Mouse (Mus musculus) gastrocnemius, postnatal 14 days (tissue): ENCODE results near the gene Rsph3b. TPM values are rescaled to one million over a fixed set of nuclear protein-coding genes. Genes with fewer than 3 reads are reported as not detected.
"Not testable (repeated sequence)": the region's sequence is repeated elsewhere in the genome, so short reads cannot be mapped to it uniquely, and the experiment has no call there.

Source experiments
- DNase-seq: peaks from one replicate; pipeline ENCODE4 v3.0.0; 2021; ENCODE audit warnings: mixed read lengths
- intact Hi-C: fragments of 180-260 bp; cut with DNase I; formaldehyde crosslinking; loops from one replicate; pipeline ENCODE4 v1.15.1; 2025; ENCODE audit warnings: low total_unique reads
- long read RNA-seq, 2 experiments: library from polyadenylated mRNA; stranded (forward); transcript quantifications; one replicate each; pipeline ENCODE4 v2.0.0; 2021
- total RNA-seq, 2 experiments: library from RNA; stranded (reverse); gene quantifications; 2 replicates each; pipeline ENCODE4 v1.2.3; 2021

Gene Rsph3b
- total RNA-seq, result 10 to 100 TPM; 19.1 to 20.5 TPM
- long read RNA-seq, experiment 1, transcript Rsph3b-202 (8 exons, 2,243 nt), result major isoform, 15 of 15 reads
- long read RNA-seq, experiment 1, partial matches to known transcripts, result 0 of 15 reads
- long read RNA-seq, experiment 1, other reads (novel, unspliced or antisense), result 0 of 15 reads
- long read RNA-seq, experiment 2, transcript Rsph3b-202 (8 exons, 2,243 nt), result major isoform, 16 of 17 reads
- long read RNA-seq, experiment 2, partial matches to known transcripts, result 0 of 17 reads
- long read RNA-seq, experiment 2, other reads (novel, unspliced or antisense), result 0 of 17 reads

DNA sequence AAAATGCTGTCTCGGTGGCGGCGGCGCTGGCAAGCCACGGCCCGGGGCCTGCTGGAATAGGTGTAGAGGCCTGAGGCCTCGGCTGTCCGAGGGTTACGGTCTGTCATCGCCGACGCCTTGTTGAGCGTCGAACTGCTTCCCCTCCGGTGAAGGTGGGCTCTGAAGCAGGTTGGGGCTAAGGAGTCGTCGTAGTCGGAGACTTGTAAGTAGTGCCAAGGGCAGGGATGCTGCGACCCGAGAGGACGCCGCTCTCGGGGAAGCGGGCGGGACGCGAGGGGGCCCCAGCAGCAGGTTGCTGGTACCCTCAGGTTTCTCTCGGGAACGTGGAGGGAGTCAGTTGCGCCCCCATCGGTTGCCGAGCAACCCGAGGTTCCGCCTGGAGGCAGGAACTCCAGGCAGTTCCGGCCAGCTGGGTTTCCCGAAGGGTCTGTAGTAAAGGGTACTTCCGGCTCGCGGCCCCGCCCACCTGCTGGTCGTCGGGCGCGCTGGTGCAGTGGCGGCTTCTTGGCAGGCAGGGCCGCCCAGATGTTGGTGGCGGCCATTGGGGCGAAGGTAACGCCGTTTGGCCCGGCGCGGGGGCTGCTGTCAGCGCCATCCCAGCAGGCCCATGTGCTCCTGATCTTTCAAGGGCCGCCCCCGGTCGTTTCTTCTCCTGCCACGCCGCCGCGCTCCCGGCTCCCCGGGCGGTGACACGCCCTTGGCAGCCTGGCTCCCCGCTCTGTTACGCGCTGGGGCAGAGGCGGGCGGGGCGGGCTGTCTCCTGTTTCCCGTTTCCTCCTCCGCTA lies at the start of gene Rsph3b:
Rsph3b (minus strand) TSS at position 699 of the 785 bp plus-strand sequence.
- DNase-seq, result peak; percentile 78
- intact Hi-C loops, result not testable (repeated sequence)

DNA sequence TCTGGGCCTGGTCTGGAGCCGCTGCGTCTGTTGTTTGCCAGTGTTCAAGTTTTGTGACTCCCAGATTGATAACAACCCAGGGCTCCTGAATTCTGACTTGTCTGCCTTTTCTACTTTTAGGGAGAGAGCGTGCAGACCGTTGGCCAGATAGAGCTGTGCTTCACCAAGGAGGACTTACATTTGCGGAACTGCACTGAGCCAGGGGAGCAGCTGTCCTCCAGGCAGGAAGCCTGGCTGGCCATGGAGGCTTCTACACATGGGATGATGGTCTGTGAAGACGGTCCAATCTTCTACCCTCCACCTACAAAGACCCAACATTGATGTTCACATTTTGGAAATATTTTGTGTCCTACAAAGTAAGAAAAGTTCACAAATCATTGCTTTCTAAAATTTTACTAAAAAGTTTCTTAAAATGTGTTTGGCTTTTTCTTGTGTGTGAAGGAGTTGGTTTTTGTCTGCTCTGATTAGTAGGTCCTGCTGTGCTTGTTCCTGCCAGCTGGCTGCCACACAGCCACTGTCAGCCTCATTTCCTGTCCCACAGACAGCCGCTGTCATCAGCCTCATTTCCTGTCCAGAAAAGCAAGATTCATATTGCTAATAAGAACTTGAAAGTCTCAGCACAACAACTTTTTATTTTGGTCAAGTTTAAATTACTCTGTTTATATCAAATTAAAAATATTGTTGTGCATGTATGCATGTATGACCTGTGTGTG lies 49.5 kb upstream of the Rsph3b start:
- DNase-seq, intact Hi-C loops: not testable (repeated sequence)

DNA sequence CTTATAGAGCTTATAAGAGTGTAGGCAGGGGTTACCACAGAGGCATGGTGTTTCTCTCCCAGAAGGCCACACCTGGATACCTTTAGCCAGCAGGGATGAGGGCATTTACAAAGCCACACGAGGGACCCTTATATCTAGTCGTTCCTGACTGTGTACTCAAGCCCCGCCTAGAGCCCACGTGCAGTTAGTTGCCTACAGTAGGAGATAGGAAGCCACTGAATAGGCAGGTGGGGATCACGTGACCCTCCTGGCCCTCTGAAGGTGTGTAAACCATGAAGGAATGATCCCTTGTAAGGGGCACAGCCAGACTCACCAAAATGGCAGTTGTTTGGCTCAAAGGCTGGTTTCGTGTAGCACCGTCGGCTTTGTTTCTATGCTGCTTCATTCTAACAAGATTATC lies 48.3 kb upstream of the Rsph3b start:
- DNase-seq, intact Hi-C loops: not testable (repeated sequence)

GRCm38 (mm10) chr17:6995504-6995903 lies 47.0 kb upstream of the Rsph3b start:
- DNase-seq, intact Hi-C loops: not testable (repeated sequence)

- intact Hi-C loops, DNase-seq: not testable (repeated sequence)
Observed at GRCm38 (mm10) chr17:6986118-6986517, 37.6 kb upstream of the Rsph3b start.

DNA sequence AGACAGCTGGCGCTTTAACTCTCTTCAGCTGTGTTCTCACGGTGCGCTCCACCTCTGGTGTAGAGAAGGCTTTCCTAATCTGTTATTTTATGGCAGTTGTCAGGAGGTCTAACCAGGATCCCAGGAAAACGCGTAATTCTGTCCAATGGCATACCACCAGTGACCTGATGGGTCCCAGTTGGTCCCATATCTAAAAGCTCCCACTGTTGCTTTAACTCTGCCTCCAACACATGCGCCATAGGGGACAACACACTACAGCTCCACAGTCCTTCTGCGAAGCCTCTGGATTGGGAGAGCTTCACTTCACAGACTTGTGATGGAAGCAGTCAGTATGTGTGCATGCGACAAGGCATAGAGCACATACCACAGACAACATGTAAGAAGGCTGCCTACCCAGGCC lies 31.7 kb upstream of the Rsph3b start:
- intact Hi-C loops, DNase-seq: not testable (repeated sequence)

GRCm38 (mm10) chr17:6979380-6979779 lies 30.9 kb upstream of the Rsph3b start:
- DNase-seq, intact Hi-C loops: not testable (repeated sequence)

GRCm38 (mm10) chr17:6978287-6979248 lies 30.1 kb upstream of the Rsph3b start, which contains the start of gene Gm49721:
TSS of gene Gm49721 (plus strand) at chr17:6978904.
- intact Hi-C loops, result not testable (repeated sequence)
- DNase-seq, result peak; percentile 56

GRCm38 (mm10) chr17:6974985-6975384 lies 26.5 kb upstream of the Rsph3b start:
- DNase-seq, intact Hi-C loops: not testable (repeated sequence)

GRCm38 (mm10) chr17:6972836-6973396 lies 24.4 kb upstream of the Rsph3b start:
- intact Hi-C loops, DNase-seq: not testable (repeated sequence)

DNA sequence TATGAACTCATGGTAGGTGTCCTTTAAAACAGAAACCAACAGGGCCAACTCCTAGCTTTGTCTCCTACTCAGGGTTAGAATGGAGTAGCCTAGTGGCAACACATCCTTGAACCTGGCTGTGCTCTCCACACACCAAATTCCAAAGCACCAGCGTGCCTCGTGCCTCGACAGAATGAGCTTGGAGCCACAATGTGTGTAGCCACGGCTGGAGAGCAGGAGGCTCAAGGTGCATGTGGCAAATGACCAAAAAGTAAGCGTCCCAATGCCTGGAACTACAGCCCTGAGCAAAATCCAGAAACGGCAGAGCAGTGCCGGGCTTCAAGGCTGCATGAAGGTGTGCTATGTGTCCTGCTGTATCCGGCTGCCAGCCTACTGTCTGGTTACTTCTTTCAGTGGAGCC lies 22.8 kb upstream of the Rsph3b start:
- DNase-seq, intact Hi-C loops: not testable (repeated sequence)

DNA sequence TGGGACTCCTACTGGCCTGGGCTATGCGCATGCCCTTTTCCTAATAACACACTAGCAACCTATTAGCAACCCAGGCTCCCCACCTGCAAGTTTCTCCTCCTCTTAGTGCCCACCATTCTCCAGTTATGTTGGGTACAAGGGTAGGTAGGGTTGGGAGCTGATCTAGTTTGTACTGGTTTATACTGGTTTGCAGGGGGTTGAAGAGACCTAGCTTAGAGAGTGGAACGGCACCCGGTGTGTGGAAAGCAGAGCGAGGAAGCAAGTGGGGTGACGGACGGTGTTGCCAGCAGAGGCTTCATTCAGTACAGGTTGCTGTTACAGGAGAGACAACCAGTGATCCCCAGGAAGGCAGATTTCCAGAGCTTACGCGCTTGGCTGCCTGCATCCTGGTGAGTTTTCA lies 21.9 kb upstream of the Rsph3b start, which contains the start of gene Rnaset2b:
Rnaset2b (plus strand) TSS at position 301 of the 400 bp plus-strand sequence.
- DNase-seq, intact Hi-C loops: not testable (repeated sequence)

DNA sequence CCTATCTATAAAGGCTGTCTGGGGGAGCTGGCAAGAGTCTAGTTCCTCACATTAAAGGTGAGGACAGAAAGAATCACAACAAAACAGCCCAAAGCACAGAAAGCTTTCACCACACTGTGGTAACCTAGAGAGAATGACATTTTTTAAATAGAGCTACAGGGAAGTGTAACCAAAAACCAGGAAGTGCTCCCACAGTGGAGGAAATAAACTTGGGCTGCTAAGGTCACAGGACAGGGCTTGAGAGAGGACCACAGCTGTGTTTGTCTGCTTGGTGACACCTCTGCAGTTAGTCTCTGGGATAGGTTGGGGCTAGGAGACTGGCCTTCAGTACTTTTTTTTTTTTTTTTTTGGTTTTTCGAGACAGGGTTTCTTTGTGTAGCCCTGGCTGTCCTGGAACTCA lies 19.2 kb upstream of the Rsph3b start:
- intact Hi-C loops, result not testable (repeated sequence)

DNA sequence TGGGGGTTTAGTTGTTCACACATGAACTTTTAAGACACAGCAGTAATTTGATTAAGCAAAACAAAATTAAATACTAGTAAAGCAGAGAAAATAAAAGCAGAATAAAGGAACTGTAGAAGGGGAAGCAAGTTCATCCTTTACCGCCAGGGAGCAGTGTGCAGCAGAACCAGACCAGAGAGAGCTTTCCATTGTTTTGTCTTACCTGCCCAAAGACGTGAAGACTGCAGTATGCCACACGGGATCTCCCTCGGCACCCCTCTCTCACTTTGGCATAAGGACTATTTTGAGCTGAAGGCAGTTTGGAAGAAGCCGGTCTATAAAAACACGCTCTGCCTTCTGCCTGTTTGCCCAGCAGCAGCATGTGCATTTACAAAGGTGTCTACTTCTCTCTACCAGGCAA lies 16.9 kb upstream of the Rsph3b start:
- DNase-seq, intact Hi-C loops: not testable (repeated sequence)

More for the DNA sequence above, 19.2 kb upstream of the Rsph3b start:
- not testable (repeated sequence) for DNase-seq

- DNase-seq, intact Hi-C loops: not testable (repeated sequence)
Observed at GRCm38 (mm10) chr17:6962936-6963335, 14.5 kb upstream of the Rsph3b start.

- intact Hi-C loops, DNase-seq: not testable (repeated sequence)
Observed at GRCm38 (mm10) chr17:6962339-6962738, 13.9 kb upstream of the Rsph3b start.

DNA sequence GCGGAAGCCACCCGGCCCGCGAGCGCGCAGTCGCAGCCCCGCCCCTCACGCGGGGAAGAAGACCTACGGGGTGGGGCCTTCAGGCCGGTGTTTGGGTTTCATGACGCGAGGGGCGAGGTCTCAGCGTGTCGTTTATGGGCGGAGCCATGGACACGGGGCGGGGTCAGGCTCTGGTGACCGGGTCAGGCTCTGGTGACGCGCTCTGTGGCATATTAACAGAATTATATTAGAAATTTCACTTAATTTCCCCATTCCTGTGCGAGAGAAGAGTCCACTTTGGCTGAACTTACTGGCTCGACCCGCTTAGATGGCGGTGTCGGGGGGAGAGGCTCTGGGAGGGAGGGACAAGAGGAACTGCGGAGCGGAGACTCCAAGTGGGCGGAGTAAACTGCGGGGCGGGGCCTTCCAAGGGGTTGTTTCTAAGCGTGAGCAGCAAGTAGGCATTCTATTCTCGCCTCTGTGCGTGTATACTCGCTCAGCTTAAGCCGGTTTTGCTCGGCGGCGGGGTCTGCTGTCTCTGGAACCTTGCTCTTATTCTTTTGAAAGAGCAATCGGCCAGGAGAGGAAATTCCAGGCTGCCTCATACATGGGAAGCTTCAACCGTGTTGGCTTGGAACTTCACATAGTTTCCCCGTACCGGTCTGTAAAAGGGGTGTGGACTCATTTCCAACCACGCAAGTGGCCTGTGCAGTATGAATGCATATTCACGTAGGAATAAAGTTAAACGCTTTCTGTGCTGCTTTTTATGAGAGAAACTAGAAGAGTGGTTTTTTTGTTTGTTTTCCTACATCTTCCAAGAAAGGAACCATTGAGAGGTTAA lies 12.9 kb upstream of the Rsph3b start:
- DNase-seq, intact Hi-C loops: not testable (repeated sequence)
